Mouse (Mus musculus): ENCODE data around the gene Cd8b1. TPM values are rescaled to one million over a fixed set of nuclear protein-coding genes. Genes with fewer than 3 reads are reported as not detected.

Cd8b1 gene
- total and polyA plus RNA-seq, 2 experiments from 2014 or later, result not detected

DNA sequence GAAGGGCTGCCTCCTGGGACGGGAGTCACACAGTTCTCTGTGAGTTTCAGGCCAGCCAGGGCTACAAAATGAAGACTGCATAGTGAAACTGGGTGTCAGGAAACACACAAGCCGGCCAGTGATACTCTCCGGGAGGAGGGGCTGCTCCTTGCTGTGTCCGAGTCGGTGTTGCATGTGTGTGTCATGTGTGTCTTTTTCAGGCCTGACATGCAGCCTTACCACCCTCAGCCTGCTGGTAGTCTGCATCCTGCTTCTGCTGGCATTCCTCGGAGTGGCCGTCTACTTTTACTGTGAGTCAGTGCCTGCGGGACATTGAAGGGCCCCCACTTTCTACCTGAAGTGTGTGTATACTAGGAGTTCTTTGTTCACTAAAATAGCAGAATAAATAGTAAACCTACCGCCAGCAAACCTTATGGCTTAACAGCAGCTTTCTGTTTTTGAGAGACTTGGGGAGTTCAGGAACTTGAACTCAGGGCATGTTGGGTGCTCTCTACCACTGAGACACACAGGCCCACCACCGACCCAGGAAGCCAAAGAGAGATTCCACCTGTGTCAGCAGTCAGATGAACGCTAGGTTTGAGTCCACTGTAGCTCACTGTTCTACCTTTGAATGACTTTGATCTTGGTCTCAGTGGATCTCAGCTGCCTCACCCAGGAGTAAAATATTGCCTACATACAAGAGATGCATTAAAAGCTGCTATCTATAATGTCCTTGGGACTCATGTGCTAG, 9.8 kb downstream of the Cd8b1 start:
- Histone ChIP-seq H3K36me3 (ENCODE audit: insufficient read depth, low read length) (no peaks in the 10 kb centered on the region), H3K9ac (replicated peaks; ENCODE audit: low read length) (no peak overlapping the region), H3K4me3 (ENCODE audit: low read length) (no peak overlapping the region), H3K27ac (no peak overlapping the region), H3K9me3 (ENCODE audit: low read length) (no peaks in the 10 kb centered on the region), H3K4me1 (ENCODE audit: insufficient read depth, low read length) (no peaks in the 10 kb centered on the region), H3K27me3 (ENCODE audit: insufficient read depth, low read length) (no peaks in the 10 kb centered on the region), H3K4me2 (ENCODE audit: low read depth, low read length) (no peak overlapping the region)
- DNase-seq (ENCODE audit: low spot score) (no peak), ATAC-seq (no peak)
- 83% methylated on average over 11 of the region's 11 CpGs for WGBS
- no peak for TF ChIP-seq CTCF (IDR thresholded peaks at IDR 0.05; ENCODE audit: low read depth)

DNA sequence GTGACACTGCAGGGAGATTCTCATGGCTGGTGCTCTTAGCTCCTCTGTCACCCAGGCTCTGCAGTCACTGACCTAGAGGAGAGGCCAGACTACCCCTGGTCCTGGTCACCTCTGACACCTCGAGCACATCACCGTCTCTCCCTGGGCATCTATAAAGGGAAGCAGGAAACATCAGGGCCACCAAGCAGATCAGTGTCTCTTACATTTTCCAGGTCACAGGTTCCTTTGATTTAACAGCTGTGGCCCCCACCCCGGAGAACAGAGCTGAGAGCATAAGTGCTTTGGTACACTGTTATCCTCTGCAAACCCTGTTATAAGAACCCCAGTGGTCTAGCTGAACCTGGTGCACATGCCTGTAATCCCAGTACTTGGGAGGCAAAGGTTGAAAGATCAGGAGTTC, 10.4 kb downstream of the Cd8b1 start:
- Histone ChIP-seq H3K9me3 (ENCODE audit: low read length) (no peaks in the 10 kb centered on the region), H3K9ac (replicated peaks; ENCODE audit: low read length) (no peak overlapping the region), H3K4me2 (ENCODE audit: low read depth, low read length) (no peak overlapping the region), H3K36me3 (ENCODE audit: insufficient read depth, low read length) (no peaks in the 10 kb centered on the region), H3K4me1 (ENCODE audit: insufficient read depth, low read length) (no peaks in the 10 kb centered on the region), H3K27ac (no peak overlapping the region), H3K4me3 (ENCODE audit: low read length) (no peak overlapping the region), H3K27me3 (ENCODE audit: insufficient read depth, low read length) (no peaks in the 10 kb centered on the region)
- no peak for TF ChIP-seq CTCF (IDR thresholded peaks at IDR 0.05; ENCODE audit: low read depth)
- ATAC-seq (no peak), DNase-seq (ENCODE audit: low spot score) (no peak)
- whole genome bisulfite sequencing, result 72% methylated on average over 3 of the region's 3 CpGs

DNA sequence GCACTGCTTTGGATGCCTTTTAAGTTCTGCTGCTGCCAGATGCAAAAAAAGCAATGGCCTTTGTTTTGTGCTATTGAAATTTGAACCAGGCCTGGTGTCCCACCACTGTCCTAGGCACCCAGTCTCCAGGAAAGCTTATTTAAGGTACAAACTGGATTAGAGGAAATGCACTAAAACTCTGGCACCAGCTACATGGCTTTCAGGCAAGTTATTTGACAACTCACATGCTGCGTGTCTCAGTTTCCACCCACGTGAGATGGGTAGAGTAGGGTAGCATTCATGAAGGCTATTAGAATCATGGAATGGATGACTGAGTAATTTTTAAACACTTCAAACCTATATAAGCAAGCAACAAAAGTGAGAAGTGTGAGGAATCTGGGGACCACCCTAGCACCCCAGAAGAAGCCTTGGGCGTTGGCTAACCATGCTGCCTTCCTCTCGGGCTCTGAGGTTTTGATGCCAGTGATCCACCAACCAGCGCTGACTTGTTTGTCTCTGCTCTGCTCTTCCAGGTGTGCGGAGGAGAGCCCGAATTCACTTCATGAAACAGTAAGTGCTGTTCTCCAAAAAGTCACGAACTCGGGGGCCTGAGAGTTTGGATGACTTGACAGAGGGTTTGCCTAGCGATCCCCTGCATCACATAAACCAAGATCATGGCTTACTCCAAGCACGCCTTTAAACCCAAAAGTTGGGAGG, 11.1 kb downstream of the Cd8b1 start:
- H3K4me2 ChIP-seq (ENCODE audit: low read depth, low read length), result no peak overlapping the region
- H3K9me3 ChIP-seq (ENCODE audit: low read length), result no peaks in the 10 kb centered on the region
- H3K9ac ChIP-seq (replicated peaks; ENCODE audit: low read length), result no peak overlapping the region
- H3K27ac ChIP-seq, result no peak overlapping the region
- H3K27me3 ChIP-seq (ENCODE audit: insufficient read depth, low read length), result no peaks in the 10 kb centered on the region
- H3K36me3 ChIP-seq (ENCODE audit: insufficient read depth, low read length), result no peaks in the 10 kb centered on the region
- TF ChIP-seq CTCF (IDR thresholded peaks at IDR 0.05; ENCODE audit: low read depth), result no peak
- H3K4me3 ChIP-seq (ENCODE audit: low read length), result no peak overlapping the region
- DNase-seq (ENCODE audit: low spot score) (no peak), ATAC-seq (no peak)
- WGBS, result 93% methylated on average over 11 of the region's 11 CpGs
- no peaks in the 10 kb centered on the region for H3K4me1 ChIP-seq (ENCODE audit: insufficient read depth, low read length)

DNA sequence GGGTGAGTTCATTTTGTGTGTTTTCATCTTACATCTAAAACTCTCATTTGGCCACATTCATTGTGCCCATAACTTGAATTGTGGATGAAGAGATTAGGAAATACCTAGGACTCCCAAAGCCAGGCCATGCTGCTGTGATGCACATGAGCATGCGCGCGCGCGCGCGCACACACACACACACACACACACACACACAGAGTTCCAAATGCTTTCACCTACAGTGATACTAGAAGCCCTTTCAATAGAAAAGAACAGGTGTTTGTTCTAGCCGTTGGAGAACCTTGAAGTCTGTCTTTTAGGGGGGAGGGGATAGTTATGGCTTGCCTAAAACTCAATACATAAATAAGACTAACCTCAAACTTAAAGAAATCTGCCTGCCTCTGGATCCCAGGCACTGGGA, 15.1 kb downstream of the Cd8b1 start:
- Histone ChIP-seq H3K9me3 (ENCODE audit: low read length) (no peaks in the 10 kb centered on the region), H3K36me3 (ENCODE audit: insufficient read depth, low read length) (no peaks in the 10 kb centered on the region), H3K4me1 (ENCODE audit: insufficient read depth, low read length) (no peaks in the 10 kb centered on the region), H3K9ac (replicated peaks; ENCODE audit: low read length) (no peak overlapping the region), H3K4me3 (ENCODE audit: low read length) (no peak overlapping the region), H3K27me3 (ENCODE audit: insufficient read depth, low read length) (no peaks in the 10 kb centered on the region), H3K27ac (no peak overlapping the region), H3K4me2 (ENCODE audit: low read depth, low read length) (no peak overlapping the region)
- ATAC-seq, result no peak
- TF ChIP-seq CTCF (IDR thresholded peaks at IDR 0.05; ENCODE audit: low read depth), result no peak
- WGBS, result 97% methylated on average over 8 of the region's 8 CpGs
- DNase-seq (ENCODE audit: low spot score), result no peak

DNA sequence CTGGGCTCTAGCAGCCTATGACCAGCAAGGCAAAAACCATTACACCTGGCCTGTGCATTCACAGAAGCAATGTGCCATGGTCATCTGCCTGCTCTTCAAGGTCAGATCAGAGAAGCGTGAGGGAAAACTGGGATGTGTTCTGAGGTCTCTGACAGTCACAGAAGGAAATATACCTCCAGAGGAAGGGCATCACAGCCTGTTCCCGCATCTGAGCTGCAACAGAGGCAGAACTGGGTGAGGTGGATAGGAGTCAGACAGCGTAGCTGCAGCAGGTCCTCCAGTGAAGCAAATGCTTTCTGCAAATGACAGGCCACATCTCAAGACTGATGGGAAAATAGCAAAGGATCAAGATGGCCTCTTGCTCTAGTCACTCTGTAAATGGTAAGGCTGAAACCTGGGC, 16.4 kb downstream of the Cd8b1 start:
- Histone ChIP-seq H3K36me3 (ENCODE audit: insufficient read depth, low read length) (no peaks in the 10 kb centered on the region), H3K4me3 (ENCODE audit: low read length) (no peak overlapping the region), H3K9me3 (ENCODE audit: low read length) (no peaks in the 10 kb centered on the region), H3K27ac (no peak overlapping the region), H3K4me2 (ENCODE audit: low read depth, low read length) (no peak overlapping the region), H3K27me3 (ENCODE audit: insufficient read depth, low read length) (no peaks in the 10 kb centered on the region), H3K4me1 (ENCODE audit: insufficient read depth, low read length) (no peaks in the 10 kb centered on the region), H3K9ac (replicated peaks; ENCODE audit: low read length) (no peak overlapping the region)
- no peak for ATAC-seq
- 92% methylated on average over 3 of the region's 3 CpGs for WGBS
- no peak for DNase-seq (ENCODE audit: low spot score)
- TF ChIP-seq CTCF (IDR thresholded peaks at IDR 0.05; ENCODE audit: low read depth), result no peak

DNA sequence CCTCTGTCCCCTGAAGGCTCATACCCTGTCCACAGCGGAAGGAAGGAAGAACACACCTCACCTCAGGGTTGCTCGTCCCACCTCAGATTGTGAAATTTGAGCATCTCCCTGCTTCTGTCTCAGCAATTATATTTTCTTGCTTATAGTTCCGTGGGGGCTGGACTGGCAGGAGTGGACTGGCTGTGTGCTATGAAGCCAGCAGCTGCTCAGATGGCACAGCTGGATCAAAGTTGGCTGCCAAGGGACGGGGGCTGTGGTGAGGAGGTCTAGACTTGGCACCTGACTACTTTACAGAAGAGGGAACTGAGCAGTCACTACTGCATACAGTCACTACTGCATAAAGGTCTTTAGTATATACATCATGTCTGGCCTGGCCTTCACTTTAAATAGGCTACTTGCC, 16.8 kb downstream of the Cd8b1 start:
- Histone ChIP-seq H3K27me3 (ENCODE audit: insufficient read depth, low read length) (no peaks in the 10 kb centered on the region), H3K9ac (replicated peaks; ENCODE audit: low read length) (no peak overlapping the region), H3K4me1 (ENCODE audit: insufficient read depth, low read length) (no peaks in the 10 kb centered on the region), H3K27ac (no peak overlapping the region), H3K36me3 (ENCODE audit: insufficient read depth, low read length) (no peaks in the 10 kb centered on the region), H3K9me3 (ENCODE audit: low read length) (no peaks in the 10 kb centered on the region), H3K4me3 (ENCODE audit: low read length) (no peak overlapping the region), H3K4me2 (ENCODE audit: low read depth, low read length) (no peak overlapping the region)
- DNase-seq (ENCODE audit: low spot score), result no peak
- TF ChIP-seq CTCF (IDR thresholded peaks at IDR 0.05; ENCODE audit: low read depth), result no peak
- no peak for ATAC-seq
- 83% methylated on average over 4 of the region's 4 CpGs for WGBS

DNA sequence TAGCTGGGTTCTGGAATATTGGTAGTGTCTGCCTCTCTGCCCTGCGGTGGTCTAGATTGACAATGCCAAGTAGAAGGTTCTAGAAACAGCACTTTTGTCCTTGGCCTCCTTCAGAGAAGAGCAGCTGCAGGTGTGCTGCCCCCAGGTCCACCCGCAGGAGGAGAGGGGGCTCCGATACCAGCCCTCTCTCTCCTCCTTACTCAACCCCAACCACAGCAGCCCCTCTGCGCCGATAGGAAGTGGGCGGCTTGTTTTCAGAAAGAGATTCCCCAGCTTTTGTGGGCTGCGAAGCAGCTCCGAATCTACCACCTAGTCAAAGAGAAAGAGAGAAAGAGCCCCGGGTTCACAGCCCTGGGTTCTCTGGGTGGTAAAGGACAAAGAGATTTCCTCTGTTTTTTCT, 18.6 kb downstream of the Cd8b1 start:
- Histone ChIP-seq H3K36me3 (ENCODE audit: insufficient read depth, low read length) (no peaks in the 10 kb centered on the region), H3K9ac (replicated peaks; ENCODE audit: low read length) (no peak overlapping the region), H3K4me1 (ENCODE audit: insufficient read depth, low read length) (no peaks in the 10 kb centered on the region), H3K27me3 (ENCODE audit: insufficient read depth, low read length) (no peaks in the 10 kb centered on the region), H3K4me2 (ENCODE audit: low read depth, low read length) (no peak overlapping the region), H3K27ac (no peak overlapping the region), H3K9me3 (ENCODE audit: low read length) (no peaks in the 10 kb centered on the region), H3K4me3 (ENCODE audit: low read length) (no peak overlapping the region)
- ATAC-seq, result no peak
- WGBS, result 86% methylated on average over 9 of the region's 9 CpGs
- TF ChIP-seq CTCF (IDR thresholded peaks at IDR 0.05; ENCODE audit: low read depth), result no peak
- no peak for DNase-seq (ENCODE audit: low spot score)
